Mouse (Mus musculus): ENCODE results near the gene Gxylt2. TPM values are rescaled to one million over a fixed set of nuclear protein-coding genes. Genes with fewer than 3 reads are reported as not detected.

Gxylt2 gene
- polyA plus RNA-seq, 1 experiment from 2014 or later = 5.0 TPM

DNA sequence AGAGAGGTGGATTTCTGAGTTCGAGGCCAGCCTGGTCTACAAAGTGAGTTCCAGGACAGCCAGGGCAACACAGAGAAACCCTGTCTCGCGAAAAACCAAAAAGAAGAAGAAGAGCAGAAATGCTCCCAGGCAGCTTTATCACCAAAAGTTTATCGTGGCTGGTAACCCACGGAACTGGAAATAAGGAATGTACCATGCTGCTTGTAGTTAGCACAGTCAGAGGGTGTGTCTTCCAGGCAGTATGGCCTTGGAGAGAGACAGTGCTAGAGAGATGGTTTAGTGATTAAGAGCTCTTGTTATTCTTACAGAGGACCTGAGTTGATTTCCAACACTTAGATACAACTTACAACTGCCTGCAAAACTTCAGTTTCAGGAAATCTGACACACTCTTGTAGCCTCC is 146.5 kb downstream of the Gxylt2 start:
- Histone ChIP-seq H3K27ac (no peak overlapping the region), H3K9me3 (replicated peaks) (no peaks in the 10 kb centered on the region), H3K4me1 (replicated peaks) (peaks cover 4% of the 10 kb centered on the region), H3K9ac (no peak overlapping the region), H3K4me2 (no peak overlapping the region), H3K36me3 (peaks cover 6% of the 10 kb centered on the region; the same call in 1 of the 2 replicates), H3K4me3 (no peak overlapping the region), H3K27me3 (no peaks in the 10 kb centered on the region)
- ATAC-seq (replicated peaks; ENCODE audit: insufficient number of reproducible peaks, insufficient read depth, low FRiP score, low read depth) = no peak
- WGBS = 70% methylated on average over 5 of the region's 5 CpGs

Other genes with a start within 250 kb of the Gxylt2 start
- gene Shq1, start 33.6 kb upstream of the Gxylt2 start, polyA plus RNA-seq (2015; fragmentation: Nextera tagmentation; extraction: Ambion mirVana) = 9.6 and 11.3 TPM in 2 replicates
- gene Ppp4r2, start 128.9 kb downstream of the Gxylt2 start, polyA plus RNA-seq (2015; fragmentation: Nextera tagmentation; extraction: Ambion mirVana) = 12.0 and 13.5 TPM in 2 replicates